Mouse (Mus musculus): ENCODE measurements around the gene Pbsn. TPM values are rescaled to one million over a fixed set of nuclear protein-coding genes. Genes with fewer than 3 reads are reported as not detected.
"Not testable (repeated sequence)": the region's sequence is repeated elsewhere in the genome, so short reads cannot be mapped to it uniquely, and the experiment has no call there.

Gene Pbsn
- polyA plus RNA-seq (2014; fragmentation: Nextera tagmentation; extraction: Ambion mirVana), result not detected in 2 replicates

GRCm38 (mm10) chrX:77853523-77853922 lies at the start of gene Pbsn:
Gene Pbsn (minus strand): TSS chrX:77853623.
- no peak within 1 kb of the TSS for H3K4me2 ChIP-seq
- no peaks in the 10 kb centered on the region for H3K36me3 ChIP-seq (ENCODE audit: control insufficient read depth, insufficient read depth, low read length)
- no peak within 1 kb of the TSS for H3K9ac ChIP-seq (ENCODE audit: low read length)
- DNase-seq (ENCODE audit: low spot score, missing footprints) (no peak), ATAC-seq (ENCODE audit: low FRiP score) (no peak)
- no peaks in the 10 kb centered on the region for H3K27me3 ChIP-seq (ENCODE audit: control insufficient read depth, insufficient read depth, low read length)
- H3K4me3 ChIP-seq (ENCODE audit: low read depth, low read length), result no peak within 1 kb of the TSS
- 60% methylated on average over 1 of the region's 1 CpGs for WGBS
- no peaks in the 10 kb centered on the region for H3K9me3 ChIP-seq (ENCODE audit: control insufficient read depth, low read length)
- H3K4me1 ChIP-seq (ENCODE audit: control insufficient read depth, insufficient read depth, low read length), result no peaks in the 10 kb centered on the region
- no peak within 1 kb of the TSS for H3K27ac ChIP-seq (ENCODE audit: low read depth, low read length)

DNA sequence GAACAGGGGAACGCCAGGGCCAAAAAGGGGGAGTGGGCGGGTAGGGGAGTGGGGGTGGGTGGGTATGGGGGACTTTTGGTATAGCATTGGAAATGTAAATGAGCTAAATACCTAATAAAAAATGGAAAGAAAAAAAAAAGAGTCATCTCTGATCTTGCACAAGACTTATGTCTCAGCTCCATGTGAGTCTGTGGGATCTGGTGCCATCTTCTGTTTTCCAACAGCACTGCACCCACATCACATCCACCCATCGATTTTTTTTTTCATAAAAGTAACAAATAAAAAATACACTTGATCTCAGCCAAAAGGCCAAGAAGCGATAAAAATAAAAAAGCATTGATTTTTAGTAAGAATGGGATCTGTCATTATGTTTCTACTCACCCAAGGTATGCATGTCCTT lies 26.6 kb upstream of the Pbsn start:
- not testable (repeated sequence) for H3K4me1 ChIP-seq (ENCODE audit: control insufficient read depth, insufficient read depth, low read length); H3K4me2 ChIP-seq; H3K9me3 ChIP-seq (ENCODE audit: control insufficient read depth, low read length); DNase-seq (ENCODE audit: low spot score, missing footprints); H3K36me3 ChIP-seq (ENCODE audit: control insufficient read depth, insufficient read depth, low read length); H3K27ac ChIP-seq (ENCODE audit: low read depth, low read length); H3K9ac ChIP-seq (ENCODE audit: low read length); H3K27me3 ChIP-seq (ENCODE audit: control insufficient read depth, insufficient read depth, low read length); H3K4me3 ChIP-seq (ENCODE audit: low read depth, low read length); ATAC-seq (ENCODE audit: low FRiP score)
- 52% methylated on average over 2 of the region's 4 CpGs for WGBS

DNA sequence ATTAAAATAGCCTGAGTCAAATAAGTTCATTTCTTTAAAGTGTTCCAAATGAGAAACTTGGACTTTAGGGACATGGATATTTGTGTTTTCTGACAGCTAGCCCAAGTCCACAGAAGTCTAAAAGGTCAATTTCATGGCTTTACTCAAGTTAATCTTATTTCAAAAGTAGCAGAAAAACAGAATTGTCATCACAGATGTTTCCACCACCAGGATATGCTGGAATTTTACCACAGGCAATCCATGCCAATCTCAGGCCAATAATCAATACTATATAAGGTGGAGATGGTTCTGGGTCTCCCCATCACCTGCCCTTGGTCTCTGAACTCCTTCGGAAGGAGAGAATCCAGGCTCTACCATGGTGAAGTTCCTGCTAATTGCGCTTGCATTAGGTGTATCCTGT lies 11.0 kb upstream of the Pbsn start, which contains the start of gene Gm14744:
Gene Gm14744, plus strand, starts transcription at position 301 of the 400 bp plus-strand sequence.
- WGBS, result 94% methylated on average over 2 of the region's 2 CpGs
- not testable (repeated sequence) for H3K4me1 ChIP-seq (ENCODE audit: control insufficient read depth, insufficient read depth, low read length); H3K36me3 ChIP-seq (ENCODE audit: control insufficient read depth, insufficient read depth, low read length); H3K9ac ChIP-seq (ENCODE audit: low read length); H3K27ac ChIP-seq (ENCODE audit: low read depth, low read length); H3K9me3 ChIP-seq (ENCODE audit: control insufficient read depth, low read length); H3K4me2 ChIP-seq; H3K4me3 ChIP-seq (ENCODE audit: low read depth, low read length); DNase-seq (ENCODE audit: low spot score, missing footprints); H3K27me3 ChIP-seq (ENCODE audit: control insufficient read depth, insufficient read depth, low read length); ATAC-seq (ENCODE audit: low FRiP score)

DNA sequence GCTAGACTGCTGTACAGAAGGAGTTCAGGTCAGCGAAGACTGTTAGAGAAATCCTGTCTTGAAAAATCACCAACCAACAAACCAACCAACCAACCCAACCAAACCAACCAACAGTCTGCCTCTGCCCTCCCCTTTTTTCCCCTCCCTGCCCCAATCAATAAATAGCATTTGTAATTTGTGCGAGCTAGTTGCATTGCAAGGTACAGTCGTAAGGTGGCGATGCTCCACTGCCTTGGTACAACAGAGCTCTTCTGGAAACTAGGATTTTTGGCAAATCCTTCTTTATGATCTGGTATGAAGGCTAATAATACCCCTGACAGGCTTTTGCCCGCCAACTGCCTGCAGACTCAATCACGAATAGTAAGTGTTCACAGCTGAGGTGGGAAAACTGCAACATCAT lies 41.4 kb downstream of the Pbsn start:
- Histone ChIP-seq H3K36me3 (ENCODE audit: control insufficient read depth, insufficient read depth, low read length) (no peaks in the 10 kb centered on the region), H3K4me1 (ENCODE audit: control insufficient read depth, insufficient read depth, low read length) (no peaks in the 10 kb centered on the region), H3K27ac (ENCODE audit: low read depth, low read length) (no peak overlapping the region), H3K9me3 (ENCODE audit: control insufficient read depth, low read length) (no peaks in the 10 kb centered on the region), H3K9ac (ENCODE audit: low read length) (no peak overlapping the region), H3K4me2 (no peak overlapping the region), H3K27me3 (ENCODE audit: control insufficient read depth, insufficient read depth, low read length) (no peaks in the 10 kb centered on the region), H3K4me3 (ENCODE audit: low read depth, low read length) (no peak overlapping the region)
- ATAC-seq (ENCODE audit: low FRiP score), result no peak
- DNase-seq (ENCODE audit: low spot score, missing footprints), result no peak
- WGBS, result 52% methylated on average over 6 of the region's 6 CpGs

GRCm38 (mm10) chrX:77810608-77811206 lies 42.7 kb downstream of the Pbsn start:
- peak; percentile 94 for DNase-seq (ENCODE audit: low spot score, missing footprints)
- H3K36me3 ChIP-seq (ENCODE audit: control insufficient read depth, insufficient read depth, low read length), result no peaks in the 10 kb centered on the region
- no peaks in the 10 kb centered on the region for H3K9me3 ChIP-seq (ENCODE audit: control insufficient read depth, low read length)
- H3K4me3 ChIP-seq (ENCODE audit: low read depth, low read length), result peak overlapping the region; percentile 31
- peak overlapping the region; percentile 38; the same call in 1 of the 2 replicates for H3K9ac ChIP-seq (ENCODE audit: low read length)
- WGBS, result 25% methylated on average over 17 of the region's 17 CpGs
- H3K4me2 ChIP-seq, result peak overlapping the region; percentile 38
- H3K27me3 ChIP-seq (ENCODE audit: control insufficient read depth, insufficient read depth, low read length), result no peaks in the 10 kb centered on the region
- no peaks in the 10 kb centered on the region for H3K4me1 ChIP-seq (ENCODE audit: control insufficient read depth, insufficient read depth, low read length)
- no peak overlapping the region for H3K27ac ChIP-seq (ENCODE audit: low read depth, low read length)
- peak; percentile 90 for ATAC-seq (ENCODE audit: low FRiP score)

DNA sequence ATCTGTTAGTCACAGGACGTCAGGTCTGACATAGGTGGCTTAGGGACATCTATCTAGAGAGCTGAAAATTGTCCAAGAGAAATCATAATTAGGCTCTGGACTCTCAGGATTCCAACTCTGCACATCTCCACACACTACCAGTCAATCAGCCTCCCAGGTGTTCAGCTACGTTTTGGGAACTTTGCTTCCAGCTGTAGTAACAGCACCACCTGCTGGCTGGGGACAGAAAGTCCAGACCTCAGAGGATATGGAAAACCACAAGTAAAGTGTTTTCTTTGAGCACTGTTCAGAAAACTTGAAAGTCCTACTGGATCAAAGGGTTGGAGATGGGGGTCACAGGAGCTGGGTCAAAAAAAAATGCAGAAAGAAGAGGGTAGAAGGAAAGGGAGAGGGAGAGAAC lies 44.8 kb downstream of the Pbsn start:
- ATAC-seq (ENCODE audit: low FRiP score) (no peak), DNase-seq (ENCODE audit: low spot score, missing footprints) (no peak)
- Histone ChIP-seq H3K36me3 (ENCODE audit: control insufficient read depth, insufficient read depth, low read length) (no peaks in the 10 kb centered on the region), H3K4me3 (ENCODE audit: low read depth, low read length) (no peak overlapping the region), H3K27me3 (ENCODE audit: control insufficient read depth, insufficient read depth, low read length) (no peaks in the 10 kb centered on the region), H3K4me2 (no peak overlapping the region), H3K9me3 (ENCODE audit: control insufficient read depth, low read length) (no peaks in the 10 kb centered on the region), H3K4me1 (ENCODE audit: control insufficient read depth, insufficient read depth, low read length) (no peaks in the 10 kb centered on the region), H3K9ac (ENCODE audit: low read length) (no peak overlapping the region), H3K27ac (ENCODE audit: low read depth, low read length) (no peak overlapping the region)
- WGBS, result 24% methylated on average over 2 of the region's 2 CpGs

GRCm38 (mm10) chrX:77802293-77802692 lies 51.1 kb downstream of the Pbsn start:
- WGBS, result 83% methylated on average over 2 of the region's 2 CpGs

DNA sequence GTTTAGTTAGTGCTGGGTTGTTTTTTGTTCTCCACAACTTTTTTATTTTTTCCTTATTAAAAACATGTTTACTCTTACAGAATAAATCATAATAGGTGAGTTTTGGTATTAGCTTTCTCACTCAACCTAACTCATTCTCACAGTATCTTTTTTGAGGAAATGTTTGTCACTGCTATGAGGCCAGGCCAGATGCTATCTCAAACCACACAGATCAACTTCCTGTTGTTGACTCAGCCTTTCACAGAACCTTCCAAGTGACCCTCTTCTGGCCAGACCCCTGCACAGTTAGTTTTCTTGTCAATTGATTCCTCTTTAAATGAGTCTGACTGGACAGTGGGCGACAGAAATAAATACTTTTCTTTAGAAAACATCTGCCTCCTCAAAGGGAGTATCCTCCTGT lies 51.9 kb downstream of the Pbsn start:
- Histone ChIP-seq H3K27me3 (ENCODE audit: control insufficient read depth, insufficient read depth, low read length) (no peaks in the 10 kb centered on the region), H3K9ac (ENCODE audit: low read length) (no peak overlapping the region), H3K4me1 (ENCODE audit: control insufficient read depth, insufficient read depth, low read length) (no peaks in the 10 kb centered on the region), H3K27ac (ENCODE audit: low read depth, low read length) (no peak overlapping the region), H3K36me3 (ENCODE audit: control insufficient read depth, insufficient read depth, low read length) (no peaks in the 10 kb centered on the region), H3K4me3 (ENCODE audit: low read depth, low read length) (no peak overlapping the region), H3K4me2 (no peak overlapping the region), H3K9me3 (ENCODE audit: control insufficient read depth, low read length) (no peaks in the 10 kb centered on the region)
- DNase-seq (ENCODE audit: low spot score, missing footprints), result no peak
- 87% methylated on average over 1 of the region's 1 CpGs for WGBS
- ATAC-seq (ENCODE audit: low FRiP score), result no peak

More at GRCm38 (mm10) chrX:77802293-77802692, 51.1 kb downstream of the Pbsn start:
- H3K9me3 ChIP-seq (ENCODE audit: control insufficient read depth, low read length), result no peaks in the 10 kb centered on the region
- no peaks in the 10 kb centered on the region for H3K36me3 ChIP-seq (ENCODE audit: control insufficient read depth, insufficient read depth, low read length)
- H3K9ac ChIP-seq (ENCODE audit: low read length), result no peak overlapping the region
- no peak overlapping the region for H3K4me3 ChIP-seq (ENCODE audit: low read depth, low read length)
- no peaks in the 10 kb centered on the region for H3K4me1 ChIP-seq (ENCODE audit: control insufficient read depth, insufficient read depth, low read length)
- ATAC-seq (ENCODE audit: low FRiP score) (no peak), DNase-seq (ENCODE audit: low spot score, missing footprints) (no peak)
- H3K27me3 ChIP-seq (ENCODE audit: control insufficient read depth, insufficient read depth, low read length), result no peaks in the 10 kb centered on the region
- H3K27ac ChIP-seq (ENCODE audit: low read depth, low read length), result no peak overlapping the region
- H3K4me2 ChIP-seq, result no peak overlapping the region

- WGBS, result 81% methylated on average over 3 of the region's 3 CpGs
- Histone ChIP-seq H3K9me3 (ENCODE audit: control insufficient read depth, low read length) (no peaks in the 10 kb centered on the region), H3K27me3 (ENCODE audit: control insufficient read depth, insufficient read depth, low read length) (no peaks in the 10 kb centered on the region), H3K9ac (ENCODE audit: low read length) (no peak overlapping the region), H3K36me3 (ENCODE audit: control insufficient read depth, insufficient read depth, low read length) (no peaks in the 10 kb centered on the region), H3K27ac (ENCODE audit: low read depth, low read length) (no peak overlapping the region), H3K4me3 (ENCODE audit: low read depth, low read length) (no peak overlapping the region), H3K4me1 (ENCODE audit: control insufficient read depth, insufficient read depth, low read length) (no peaks in the 10 kb centered on the region), H3K4me2 (no peak overlapping the region)
- ATAC-seq (ENCODE audit: low FRiP score), result no peak
- no peak for DNase-seq (ENCODE audit: low spot score, missing footprints)
Measured at GRCm38 (mm10) chrX:77799554-77799953, 53.9 kb downstream of the Pbsn start.
